Mouse (Mus musculus) activated CD4-positive, CD25-positive, alpha-beta regulatory T cell, adult 4 months (primary cell): ENCODE measurements around the gene 1700001O22Rik. TPM values are rescaled to one million over a fixed set of nuclear protein-coding genes. Genes with fewer than 3 reads are reported as not detected.

Source experiments
- ATAC-seq: one replicate; pipeline ENCODE4 v1.8.0; 2017
- polyA plus RNA-seq, 2 experiments: library from polyadenylated mRNA; unstranded; fragments of 100-300 nt; shearing (Covaris generic); gene quantifications; one replicate each; pipeline ENCODE4 v1.2.1; 2017

1700001O22Rik gene
- polyA plus RNA-seq, 2 experiments from 2014 or later: 0.73 to 0.76 TPM

DNA sequence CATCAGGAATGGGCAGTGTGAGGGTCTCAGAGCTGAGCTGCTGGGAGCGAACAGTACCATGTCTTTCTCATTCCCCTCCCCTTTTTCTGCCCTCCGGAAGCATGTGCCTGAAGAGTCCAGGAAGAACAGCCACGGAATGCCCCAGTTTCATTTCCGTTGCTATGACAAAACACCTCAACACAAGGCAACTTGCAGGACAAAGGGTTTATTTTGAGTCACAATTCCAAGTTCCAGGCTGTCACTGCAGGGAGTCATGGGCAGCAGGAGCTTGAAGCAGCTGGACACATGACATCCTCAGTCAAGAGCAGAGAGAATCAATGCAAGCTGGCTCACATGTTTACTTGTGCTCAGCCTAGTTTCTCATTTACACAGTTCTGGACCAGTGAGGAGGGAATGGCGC is 53.4 kb downstream of the 1700001O22Rik start:
- ATAC-seq: no peak

GRCm38 (mm10) chr2:30747602-30748162 is 55.8 kb downstream of the 1700001O22Rik start:
- no peak for ATAC-seq

Other genes starting within 250 kb of the 1700001O22Rik start
- gene Cstad, start 208.6 kb downstream of the 1700001O22Rik start, polyA plus RNA-seq: 1 to 10 TPM; 1.2 to 2.0 TPM
- 10 to 100 TPM; 28.2 to 38.9 TPM for gene Ntmt1, start 4.2 kb upstream of the 1700001O22Rik start, polyA plus RNA-seq
- 10 to 100 TPM; 27.4 to 36.2 TPM for gene Asb6, start 26.7 kb upstream of the 1700001O22Rik start, polyA plus RNA-seq
- gene Prrx2, start 31.3 kb upstream of the 1700001O22Rik start, polyA plus RNA-seq: not detected
- under 1 TPM in 1 of 2 experiments, not detected in 1; 0.09 TPM for gene Ptges, start 126.2 kb upstream of the 1700001O22Rik start, polyA plus RNA-seq
- 10 to 100 TPM; 18.1 to 19.9 TPM for gene Tor1b, start 149.3 kb upstream of the 1700001O22Rik start, polyA plus RNA-seq
- gene Tor1a, start 164.3 kb upstream of the 1700001O22Rik start, polyA plus RNA-seq: 10 to 100 TPM; 63.1 to 67.7 TPM
- 10 to 100 TPM; 74.8 to 81.0 TPM for gene BC005624, start 178.5 kb upstream of the 1700001O22Rik start, polyA plus RNA-seq
- 10 to 100 TPM; 11.6 to 15.0 TPM for gene Usp20, start 178.6 kb upstream of the 1700001O22Rik start, polyA plus RNA-seq